Mouse (Mus musculus) olfactory bulb, adult 2 months (tissue): ENCODE measurements at regions not wholly inside any gene's neighbourhood (a gene's known extent, or its start where the extent isn't known, plus 50 kb on each side); places are given as distances from the start of the nearest gene placed in this dataset.

Experiments used
- CTCF ChIP-seq: fragments of 200-500 bp; IDR thresholded peaks from 2 replicates; pipeline ENCODE4 v1.5.1; 2012; ENCODE audit warnings: low read depth, mild to moderate bottlenecking, low read length, moderate library complexity; ENCODE audit not compliant: insufficient read depth
- POLR2A ChIP-seq: fragments of 200-500 bp; IDR thresholded peaks from 2 replicates; pipeline ENCODE4 v1.6.1; 2012; ENCODE audit warnings: mild to moderate bottlenecking, low read depth, low read length, moderate library complexity; ENCODE audit not compliant: insufficient read depth

- no peak for TF ChIP-seq CTCF
- no peak for TF ChIP-seq POLR2A
Measured at GRCm38 (mm10) chr14:61678107-61678506, 70.8 kb downstream of the Kcnrg start.
